Mouse (Mus musculus) G1E-ER4 (cell line): ENCODE results near the gene Tnp1. TPM values are rescaled to one million over a fixed set of nuclear protein-coding genes. Genes with fewer than 3 reads are reported as not detected.

Source experiments
- GATA1 ChIP-seq: IDR thresholded peaks from one replicate; pipeline ENCODE4 v1.8.0; 2012; ENCODE audit warnings: low read length, inconsistent platforms
- polyA plus RNA-seq: library from polyadenylated mRNA; stranded (reverse); fragments of >175 nt; gene quantifications from 2 replicates; pipeline ENCODE4 v1.2.3, GENCODE M21; 2012

Gene Tnp1
- polyA plus RNA-seq, 1 experiment, result not detected

DNA sequence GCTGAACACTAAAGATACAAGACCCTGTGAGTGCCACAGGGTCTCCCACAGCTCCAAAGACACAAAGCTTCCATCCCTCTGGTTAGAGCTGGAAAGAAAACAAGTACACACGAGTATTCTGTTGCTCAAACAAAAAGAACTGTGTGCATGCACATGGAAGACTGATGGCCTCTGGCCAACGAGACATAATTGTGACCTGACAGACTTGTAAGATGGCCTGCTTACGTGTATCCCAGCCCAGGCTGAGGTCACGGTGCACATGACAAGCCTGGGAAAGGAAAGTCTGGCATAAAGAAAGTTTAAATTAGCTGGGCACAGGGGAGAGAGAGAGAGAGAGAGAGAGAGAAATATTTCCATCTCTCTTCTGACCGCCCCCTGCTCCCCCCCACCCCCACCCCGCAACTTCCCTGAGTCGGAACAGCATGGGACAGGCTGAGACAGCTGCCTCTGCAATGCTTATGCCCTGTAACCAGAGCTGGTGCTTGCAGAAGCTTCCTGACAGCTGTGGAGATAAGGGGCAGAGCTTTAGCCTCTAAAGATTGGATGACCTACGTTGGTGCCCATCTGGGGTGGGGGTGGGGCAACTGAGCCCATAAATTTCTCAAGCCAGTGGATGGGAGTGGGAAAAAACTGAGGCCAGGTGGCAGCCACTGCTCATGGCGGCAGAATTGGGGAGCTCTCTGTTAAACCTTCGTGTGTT, 46.4 kb downstream of the Tnp1 start:
- no peak for TF ChIP-seq GATA1

GRCm38 (mm10) chr1:72966423-72966822, 49.3 kb downstream of the Tnp1 start:
- TF ChIP-seq GATA1, result no peak

Other genes with a start within 250 kb of the Tnp1 start
- gene Igfbp2, start 191.4 kb downstream of the Tnp1 start, polyA plus RNA-seq, result not detected in 2 replicates
- not detected in 2 replicates for gene Igfbp5, start 141.0 kb downstream of the Tnp1 start, polyA plus RNA-seq